Mouse (Mus musculus): Measurements from ENCODE around the gene Zfp612. TPM values are rescaled to one million over a fixed set of nuclear protein-coding genes. Genes with fewer than 3 reads are reported as not detected.
"Not testable (repeated sequence)": the region's sequence is repeated elsewhere in the genome, so short reads cannot be mapped to it uniquely, and the experiment has no call there.

Gene Zfp612
- 5.4 and 5.8 TPM in 2 replicates for polyA plus RNA-seq (2014; fragmentation: Nextera tagmentation; extraction: Ambion mirVana)

DNA sequence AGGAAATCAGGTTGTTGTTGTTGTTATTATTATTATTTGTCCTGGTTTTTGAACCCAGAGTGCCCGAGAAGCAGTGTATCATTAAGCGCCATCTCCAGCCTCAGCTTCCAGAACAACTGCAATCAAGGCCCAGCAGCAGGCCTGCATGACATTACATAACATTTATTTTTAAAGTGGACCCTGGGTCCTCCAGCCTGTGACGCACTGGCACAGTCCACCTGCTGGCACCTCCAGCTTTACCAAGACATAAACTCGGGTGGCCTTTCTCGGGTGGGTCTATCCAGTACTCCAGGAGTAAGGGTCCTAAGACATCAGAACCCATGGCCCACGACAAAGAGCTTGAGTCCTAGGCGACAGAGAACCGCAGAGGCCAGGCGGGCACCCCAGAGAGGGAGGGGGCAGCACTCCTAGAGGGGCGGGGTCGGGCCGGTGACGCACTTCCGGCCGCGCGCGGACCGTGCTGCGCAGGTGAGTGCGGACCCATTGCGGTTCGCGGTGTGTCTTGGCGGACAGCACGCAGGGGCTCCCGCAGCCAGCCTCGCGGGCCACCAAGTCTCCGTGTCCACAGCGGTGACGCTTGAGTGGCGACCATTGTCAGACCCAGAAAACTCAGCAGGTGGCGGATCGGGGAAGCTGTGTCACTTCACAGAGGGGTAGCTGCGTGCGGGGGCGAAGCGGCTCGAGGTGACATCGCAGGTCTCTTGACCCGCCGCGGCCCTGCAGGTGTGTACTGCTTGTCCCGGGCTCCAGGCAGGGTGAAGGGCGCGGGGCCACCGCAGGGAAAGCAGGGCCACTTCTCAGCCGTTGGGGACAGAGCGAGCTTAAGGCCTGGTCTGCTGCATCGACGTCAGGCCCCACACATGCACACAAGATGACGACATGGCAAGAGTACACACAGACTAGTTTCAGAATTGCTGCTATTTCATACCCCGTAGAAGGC is at the start of gene Zfp612:
Gene Zfp612 (plus strand): TSS at position 465 of the 940 bp plus-strand sequence.
- Histone ChIP-seq H3K4me3 (ENCODE audit: low read depth, low read length) (peak within 1 kb of the TSS; percentile 59), H3K27ac (ENCODE audit: low read depth) (no peak within 1 kb of the TSS), H3K4me1 (ENCODE audit: insufficient read depth) (no peaks in the 10 kb centered on the region), H3K27me3 (ENCODE audit: insufficient read depth, low read length) (no peaks in the 10 kb centered on the region), H3K9me3 (ENCODE audit: low read depth, low read length) (no peaks in the 10 kb centered on the region), H3K9ac (peak within 1 kb of the TSS; percentile 62), H3K4me2 (peak within 1 kb of the TSS; percentile 82), H3K36me3 (ENCODE audit: insufficient read depth) (no peaks in the 10 kb centered on the region)
- WGBS, result 6% methylated on average over 54 of the region's 54 CpGs
- ATAC-seq (ENCODE audit: insufficient read depth) (peak; percentile 91), DNase-seq (peak; percentile 69)
- TF ChIP-seq CTCF (IDR thresholded peaks at IDR 0.05; ENCODE audit: low read depth), result no peak

DNA sequence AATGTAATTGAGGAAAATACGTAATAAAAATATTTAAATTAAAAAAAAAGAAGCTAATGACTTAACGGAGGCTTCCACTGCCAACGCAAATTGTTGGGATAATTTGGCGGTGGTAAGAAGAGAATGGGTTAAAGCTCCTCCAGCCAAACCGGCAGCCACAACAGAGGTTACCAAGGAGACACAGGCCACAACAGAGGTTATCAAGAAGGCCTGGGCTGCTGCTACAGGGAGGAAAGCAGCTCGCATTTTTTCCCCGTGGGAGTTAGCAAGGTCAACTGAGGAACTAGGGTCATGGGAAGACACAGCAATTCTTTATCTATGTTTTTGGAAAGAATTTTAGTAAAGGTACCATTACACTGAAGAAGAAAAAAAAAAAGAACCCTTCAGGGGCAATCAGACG is 45.8 kb upstream of the Zfp612 start:
- H3K27ac ChIP-seq (ENCODE audit: low read depth); DNase-seq; H3K4me3 ChIP-seq (ENCODE audit: low read depth, low read length); H3K27me3 ChIP-seq (ENCODE audit: insufficient read depth, low read length); H3K4me1 ChIP-seq (ENCODE audit: insufficient read depth); H3K36me3 ChIP-seq (ENCODE audit: insufficient read depth); ATAC-seq (ENCODE audit: insufficient read depth); H3K9ac ChIP-seq; H3K9me3 ChIP-seq (ENCODE audit: low read depth, low read length); H3K4me2 ChIP-seq: not testable (repeated sequence)
- WGBS, result 32% methylated on average over 8 of the region's 8 CpGs

DNA sequence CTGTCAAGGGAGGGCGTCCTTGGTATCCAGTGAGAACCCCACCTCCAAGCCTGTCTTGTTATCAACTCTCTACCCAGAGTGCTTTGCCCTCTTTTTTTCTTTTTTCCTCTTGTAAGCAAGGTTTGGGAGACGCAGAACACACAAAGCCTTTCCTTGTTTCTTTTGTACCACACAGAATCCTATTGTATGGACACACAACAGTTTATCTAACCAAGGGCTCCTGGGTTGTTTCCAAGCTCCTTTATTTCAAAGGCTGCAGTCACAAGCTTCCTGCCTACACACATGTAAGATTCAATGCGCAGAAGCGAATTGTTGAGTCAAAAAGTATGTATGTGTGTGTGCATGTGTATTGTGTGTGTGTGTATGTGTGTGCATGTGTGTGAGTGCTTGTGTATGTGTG is 45.2 kb upstream of the Zfp612 start:
- ATAC-seq (ENCODE audit: insufficient read depth), result no peak
- no peaks in the 10 kb centered on the region for H3K36me3 ChIP-seq (ENCODE audit: insufficient read depth)
- no peak for TF ChIP-seq CTCF (IDR thresholded peaks at IDR 0.05; ENCODE audit: low read depth)
- no peak for DNase-seq
- no peaks in the 10 kb centered on the region for H3K4me1 ChIP-seq (ENCODE audit: insufficient read depth)
- no peak overlapping the region for H3K27ac ChIP-seq (ENCODE audit: low read depth)
- no peaks in the 10 kb centered on the region for H3K9me3 ChIP-seq (ENCODE audit: low read depth, low read length)
- no peak overlapping the region for H3K4me3 ChIP-seq (ENCODE audit: low read depth, low read length)
- H3K4me2 ChIP-seq, result no peak overlapping the region
- no peaks in the 10 kb centered on the region for H3K27me3 ChIP-seq (ENCODE audit: insufficient read depth, low read length)
- H3K9ac ChIP-seq, result no peak overlapping the region
- WGBS, result 66% methylated on average over 4 of the region's 4 CpGs

DNA sequence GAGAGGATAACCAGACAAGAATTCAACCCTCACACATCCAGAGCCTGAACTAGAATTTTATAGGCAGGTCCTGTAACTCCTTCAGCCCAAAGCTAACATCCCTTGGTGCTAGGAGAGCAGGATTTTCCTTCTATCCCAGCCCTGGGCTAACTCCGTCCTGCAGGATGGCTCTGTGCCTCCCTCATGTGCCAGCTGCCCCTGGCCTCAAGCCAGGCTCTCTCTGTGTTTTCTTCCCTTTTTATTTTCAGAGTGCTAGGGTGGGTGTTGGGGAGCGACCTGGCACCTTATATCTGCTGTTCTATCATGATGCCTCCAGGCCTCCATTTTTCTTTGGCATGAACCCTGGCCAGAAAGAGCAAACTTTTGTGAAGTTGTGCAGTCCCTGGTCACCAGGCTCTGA is 43.4 kb upstream of the Zfp612 start:
- no peaks in the 10 kb centered on the region for H3K9me3 ChIP-seq (ENCODE audit: low read depth, low read length)
- ATAC-seq (ENCODE audit: insufficient read depth), result no peak
- H3K9ac ChIP-seq, result no peak overlapping the region
- DNase-seq, result no peak
- no peaks in the 10 kb centered on the region for H3K27me3 ChIP-seq (ENCODE audit: insufficient read depth, low read length)
- H3K36me3 ChIP-seq (ENCODE audit: insufficient read depth), result no peaks in the 10 kb centered on the region
- no peaks in the 10 kb centered on the region for H3K4me1 ChIP-seq (ENCODE audit: insufficient read depth)
- no peak overlapping the region for H3K4me2 ChIP-seq
- WGBS, result 68% methylated on average over 2 of the region's 2 CpGs
- no peak overlapping the region for H3K4me3 ChIP-seq (ENCODE audit: low read depth, low read length)
- no peak overlapping the region for H3K27ac ChIP-seq (ENCODE audit: low read depth)
- TF ChIP-seq CTCF (IDR thresholded peaks at IDR 0.05; ENCODE audit: low read depth), result no peak

DNA sequence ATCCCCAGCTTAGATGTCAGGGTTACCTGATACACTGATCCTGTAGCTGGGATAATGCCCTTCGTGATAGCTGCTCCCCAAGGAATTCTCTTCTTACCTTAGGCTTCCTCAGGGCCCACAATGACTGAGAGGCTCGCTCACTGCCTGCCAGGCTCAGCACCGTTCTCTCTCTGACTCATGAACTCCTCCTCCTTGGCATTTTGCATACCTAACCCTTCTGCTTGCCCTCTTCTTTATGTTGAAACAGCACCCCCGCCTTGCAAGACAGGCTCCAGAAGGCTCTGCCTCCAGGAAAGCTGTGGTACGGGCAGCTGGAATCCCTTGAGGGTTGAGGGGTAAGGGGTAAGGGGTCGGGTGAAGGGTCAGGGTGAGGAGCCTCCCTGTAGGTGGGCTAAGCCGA is 40.3 kb upstream of the Zfp612 start:
- WGBS, result 22% methylated on average over 7 of the region's 7 CpGs
- Histone ChIP-seq H3K9me3 (ENCODE audit: low read depth, low read length) (no peaks in the 10 kb centered on the region), H3K4me3 (ENCODE audit: low read depth, low read length) (no peak overlapping the region), H3K27me3 (ENCODE audit: insufficient read depth, low read length) (no peaks in the 10 kb centered on the region), H3K27ac (ENCODE audit: low read depth) (no peak overlapping the region), H3K36me3 (ENCODE audit: insufficient read depth) (no peaks in the 10 kb centered on the region), H3K4me2 (no peak overlapping the region), H3K9ac (no peak overlapping the region), H3K4me1 (ENCODE audit: insufficient read depth) (no peaks in the 10 kb centered on the region)
- no peak for TF ChIP-seq CTCF (IDR thresholded peaks at IDR 0.05; ENCODE audit: low read depth)
- DNase-seq, result no peak
- no peak for ATAC-seq (ENCODE audit: insufficient read depth)

DNA sequence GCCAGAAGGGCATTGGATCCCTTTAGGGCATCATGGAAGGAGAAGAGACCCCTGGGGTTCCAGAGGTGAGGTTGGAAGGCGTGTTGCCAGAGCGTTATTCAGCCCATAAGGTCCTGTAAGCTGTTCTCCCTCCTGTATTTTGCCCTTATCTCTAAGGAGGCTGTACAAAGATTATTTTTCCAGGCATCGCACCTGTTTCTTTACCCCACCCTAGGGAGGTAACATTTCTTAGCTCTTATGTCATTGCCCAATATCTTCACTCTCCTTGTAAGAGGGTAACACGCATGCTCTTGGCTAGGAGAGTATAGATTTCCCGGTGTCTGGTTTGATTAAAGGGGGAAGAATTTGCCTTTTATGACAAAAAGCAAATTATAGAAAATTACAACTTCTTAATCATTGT is 39.9 kb upstream of the Zfp612 start, which contains the start of gene Chst4:
Gene Chst4 (minus strand): TSS at position 82 of the 400 bp plus-strand sequence.
- Histone ChIP-seq H3K4me2 (no peak within 1 kb of the TSS), H3K27me3 (ENCODE audit: insufficient read depth, low read length) (no peaks in the 10 kb centered on the region), H3K4me1 (ENCODE audit: insufficient read depth) (no peaks in the 10 kb centered on the region), H3K4me3 (ENCODE audit: low read depth, low read length) (no peak within 1 kb of the TSS), H3K9ac (no peak within 1 kb of the TSS), H3K9me3 (ENCODE audit: low read depth, low read length) (no peaks in the 10 kb centered on the region), H3K36me3 (ENCODE audit: insufficient read depth) (no peaks in the 10 kb centered on the region), H3K27ac (ENCODE audit: low read depth) (no peak within 1 kb of the TSS)
- ATAC-seq (ENCODE audit: insufficient read depth) (no peak), DNase-seq (no peak)
- TF ChIP-seq CTCF (IDR thresholded peaks at IDR 0.05; ENCODE audit: low read depth), result no peak
- 57% methylated on average over 5 of the region's 5 CpGs for WGBS

DNA sequence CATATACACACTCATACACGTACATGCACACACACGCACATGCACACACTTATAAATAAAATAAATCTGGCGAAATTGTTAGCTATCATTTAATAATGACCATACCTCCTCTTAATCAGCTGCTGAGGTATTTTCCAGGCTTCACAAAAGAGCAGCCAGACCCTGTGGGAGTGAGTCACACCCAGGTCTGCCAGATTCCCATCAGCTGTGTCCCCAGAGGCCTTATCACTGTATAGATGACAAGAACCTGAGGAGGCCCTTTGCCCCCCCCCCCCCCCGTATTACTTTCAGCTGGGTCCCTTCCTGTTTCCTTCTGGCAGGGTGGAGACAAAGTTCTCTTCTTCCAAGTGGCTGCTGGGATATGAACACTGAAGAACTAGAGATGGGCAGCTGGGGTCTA is 39.0 kb upstream of the Zfp612 start:
- H3K36me3 ChIP-seq (ENCODE audit: insufficient read depth), result no peaks in the 10 kb centered on the region
- no peaks in the 10 kb centered on the region for H3K27me3 ChIP-seq (ENCODE audit: insufficient read depth, low read length)
- TF ChIP-seq CTCF (IDR thresholded peaks at IDR 0.05; ENCODE audit: low read depth), result no peak
- ATAC-seq (ENCODE audit: insufficient read depth) (no peak), DNase-seq (no peak)
- no peak overlapping the region for H3K4me2 ChIP-seq
- H3K27ac ChIP-seq (ENCODE audit: low read depth), result no peak overlapping the region
- WGBS, result 69% methylated on average over 4 of the region's 4 CpGs
- H3K4me1 ChIP-seq (ENCODE audit: insufficient read depth), result no peaks in the 10 kb centered on the region
- no peak overlapping the region for H3K4me3 ChIP-seq (ENCODE audit: low read depth, low read length)
- no peak overlapping the region for H3K9ac ChIP-seq
- no peaks in the 10 kb centered on the region for H3K9me3 ChIP-seq (ENCODE audit: low read depth, low read length)

Data from lung, embryonic 14.5 days (tissue).